Mouse (Mus musculus) limb, embryonic 14.5 days (tissue): ENCODE measurements around the gene Fam69a. TPM values are rescaled to one million over a fixed set of nuclear protein-coding genes. Genes with fewer than 3 reads are reported as not detected.

Experiments
- ATAC-seq: fragments of 200-750 bp; cut with Nextera tagmentation; 2 replicates; pipeline ENCODE4 v1.8.0; 2017; ENCODE audit warnings: low read depth, moderate number of reproducible peaks, moderate TSS enrichment; ENCODE audit not compliant: low FRiP score
- DNase-seq: peaks from one replicate; pipeline ENCODE4 v3.0.0-alpha.2; 2015; ENCODE audit warnings: low spot score
- H3K27ac ChIP-seq: fragments of 300-500 bp; sonication (generic); replicated peaks from 2 replicates; pipeline ENCODE4 v1.5.1; 2014; ENCODE audit warnings: low read depth, mild to moderate bottlenecking, low read length, moderate library complexity, mixed read lengths
- H3K27me3 ChIP-seq: fragments of 300-500 bp; sonication (generic); 2 replicates; pipeline ENCODE4 v1.6.1; 2014; ENCODE audit warnings: low read length, mixed read lengths; ENCODE audit not compliant: control insufficient read depth, insufficient read depth
- H3K36me3 ChIP-seq: fragments of 300-500 bp; sonication (generic); 2 replicates; pipeline ENCODE4 v1.6.1; 2014; ENCODE audit warnings: mild to moderate bottlenecking, low read length, moderate library complexity, mixed read lengths; ENCODE audit not compliant: control insufficient read depth, insufficient read depth
- H3K4me1 ChIP-seq: fragments of 300-500 bp; sonication (generic); 2 replicates; pipeline ENCODE4 v1.6.1; 2014; ENCODE audit warnings: antibody characterized with exemption, low read length, mixed read lengths; ENCODE audit not compliant: control insufficient read depth, insufficient read depth
- H3K4me2 ChIP-seq: fragments of 300-500 bp; sonication (generic); replicated peaks from 2 replicates; pipeline ENCODE4 v1.6.1; 2014; ENCODE audit warnings: low read depth, mild to moderate bottlenecking, low read length, moderate library complexity; ENCODE audit not compliant: severe bottlenecking
- H3K4me3 ChIP-seq: fragments of 300-500 bp; sonication (generic); replicated peaks from 2 replicates; pipeline ENCODE4 v1.5.1; 2014; ENCODE audit warnings: low read length
- H3K9ac ChIP-seq: fragments of 300-500 bp; sonication (generic); 2 replicates; pipeline ENCODE4 v1.6.1; 2014; ENCODE audit warnings: mild to moderate bottlenecking, low read depth, low read length, moderate library complexity; ENCODE audit not compliant: severe bottlenecking
- H3K9me3 ChIP-seq: fragments of 300-500 bp; sonication (generic); 2 replicates; pipeline ENCODE4 v1.6.1; 2016; ENCODE audit warnings: low read length; ENCODE audit not compliant: control insufficient read depth
- POLR2A ChIP-seq: fragments of 200-500 bp; IDR thresholded peaks from 2 replicates; pipeline ENCODE4 v1.8.0; 2012; ENCODE audit warnings: inconsistent platforms, mild to moderate bottlenecking, moderate library complexity, borderline replicate concordance; ENCODE audit not compliant: insufficient read depth, insufficient read length; ENCODE audit errors: extremely low read depth
- WGBS: fragments of 180-500 bp; shearing (Covaris S2); extraction: QIAGEN DNeasy Blood & Tissue Kit; methylation state at CpG from one replicate; pipeline ENCODE4 v1.1.7; 2014; 5-methylcytosine and 5-hydroxymethylcytosine counted together
- polyA plus RNA-seq, 2 experiments: library from polyadenylated mRNA; depleted of rRNA in 1 of 2; stranded (reverse) in 1 of 2; unstranded in 1 of 2; fragments of >200 nt; fragmentation: Nextera tagmentation in 1 of 2; extraction: Ambion mirVana in 1 of 2; gene quantifications; 2 replicates each; pipeline versions ENCODE4 v1.2.1 to v1.2.3; 2012 to 2014

The Fam69a gene
- polyA plus RNA-seq, 2 experiments: 8.9 to 30.1 TPM

GRCm38 (mm10) chr5:107968079-107968478, 18.8 kb downstream of the Fam69a start:
- H3K4me2 ChIP-seq: no peak overlapping the region
- WGBS: 92% methylated on average over 3 of the region's 3 CpGs
- 0 out of 2 replicates have a peak, but pooled peaks cover under 1% of the 10 kb centered on the region for H3K4me1 ChIP-seq
- no peak overlapping the region for H3K4me3 ChIP-seq
- ATAC-seq (no peak), DNase-seq (no peak)
- no peaks in the 10 kb centered on the region for H3K9me3 ChIP-seq
- no peaks in the 10 kb centered on the region for H3K36me3 ChIP-seq
- H3K27ac ChIP-seq: no peak overlapping the region
- TF ChIP-seq POLR2A: no peak
- no peaks in the 10 kb centered on the region for H3K27me3 ChIP-seq
- no peak overlapping the region for H3K9ac ChIP-seq

- DNase-seq: no peak
- Histone ChIP-seq H3K4me1 (no peaks in the 10 kb centered on the region), H3K36me3 (no peaks in the 10 kb centered on the region), H3K4me3 (no peak overlapping the region), H3K9ac (no peak overlapping the region), H3K27ac (no peak overlapping the region), H3K9me3 (no peaks in the 10 kb centered on the region), H3K27me3 (no peaks in the 10 kb centered on the region), H3K4me2 (no peak overlapping the region)
- no peak for TF ChIP-seq POLR2A
- 75% methylated on average over 4 of the region's 4 CpGs for WGBS
- no peak for ATAC-seq
Measured at GRCm38 (mm10) chr5:107966841-107967457, 19.9 kb downstream of the Fam69a start.

- H3K4me3 ChIP-seq: no peak overlapping the region
- H3K4me1 ChIP-seq: no peaks in the 10 kb centered on the region
- no peaks in the 10 kb centered on the region for H3K27me3 ChIP-seq
- H3K4me2 ChIP-seq: no peak overlapping the region
- no peak overlapping the region for H3K9ac ChIP-seq
- 56% methylated on average over 3 of the region's 3 CpGs for WGBS
- no peak for TF ChIP-seq POLR2A
- H3K36me3 ChIP-seq: no peaks in the 10 kb centered on the region
- H3K27ac ChIP-seq: no peak overlapping the region
- H3K9me3 ChIP-seq: no peaks in the 10 kb centered on the region
- ATAC-seq (no peak), DNase-seq (no peak)
Measured at GRCm38 (mm10) chr5:107966156-107966555, 20.7 kb downstream of the Fam69a start.

- Histone ChIP-seq H3K27me3 (no peaks in the 10 kb centered on the region), H3K27ac (no peak overlapping the region), H3K4me1 (peaks cover 5% of the 10 kb centered on the region), H3K4me3 (no peak overlapping the region), H3K9ac (no peak overlapping the region), H3K36me3 (no peaks in the 10 kb centered on the region), H3K4me2 (no peak overlapping the region), H3K9me3 (no peaks in the 10 kb centered on the region)
- TF ChIP-seq POLR2A: no peak
- 70% methylated on average over 8 of the region's 9 CpGs for WGBS
- DNase-seq: no peak
- ATAC-seq: no peak
Measured at GRCm38 (mm10) chr5:107965355-107965991, 21.4 kb downstream of the Fam69a start.

- no peaks in the 10 kb centered on the region for H3K9me3 ChIP-seq
- ATAC-seq (no peak), DNase-seq (no peak)
- no peak overlapping the region for H3K4me3 ChIP-seq
- no peaks in the 10 kb centered on the region for H3K27me3 ChIP-seq
- no peak overlapping the region for H3K4me2 ChIP-seq
- no peak for TF ChIP-seq POLR2A
- 80% methylated on average over 2 of the region's 2 CpGs for WGBS
- H3K9ac ChIP-seq: no peak overlapping the region
- peaks cover 5% of the 10 kb centered on the region for H3K4me1 ChIP-seq
- H3K27ac ChIP-seq: no peak overlapping the region
- H3K36me3 ChIP-seq: no peaks in the 10 kb centered on the region
Measured at GRCm38 (mm10) chr5:107964031-107964758, 22.7 kb downstream of the Fam69a start.
